Mouse (Mus musculus) left cerebral cortex, adult 8-10 months (tissue): ENCODE measurements at regions not wholly inside any gene's neighbourhood (a gene's known extent, or its start where the extent isn't known, plus 50 kb on each side); places are given as distances from the start of the nearest gene placed in this dataset.

Experiments used
- DNase-seq, 2 experiments: peaks; one replicate each; pipeline ENCODE4 v3.0.0; 2022; ENCODE audit warnings: low spot score in 2 of 2

DNA sequence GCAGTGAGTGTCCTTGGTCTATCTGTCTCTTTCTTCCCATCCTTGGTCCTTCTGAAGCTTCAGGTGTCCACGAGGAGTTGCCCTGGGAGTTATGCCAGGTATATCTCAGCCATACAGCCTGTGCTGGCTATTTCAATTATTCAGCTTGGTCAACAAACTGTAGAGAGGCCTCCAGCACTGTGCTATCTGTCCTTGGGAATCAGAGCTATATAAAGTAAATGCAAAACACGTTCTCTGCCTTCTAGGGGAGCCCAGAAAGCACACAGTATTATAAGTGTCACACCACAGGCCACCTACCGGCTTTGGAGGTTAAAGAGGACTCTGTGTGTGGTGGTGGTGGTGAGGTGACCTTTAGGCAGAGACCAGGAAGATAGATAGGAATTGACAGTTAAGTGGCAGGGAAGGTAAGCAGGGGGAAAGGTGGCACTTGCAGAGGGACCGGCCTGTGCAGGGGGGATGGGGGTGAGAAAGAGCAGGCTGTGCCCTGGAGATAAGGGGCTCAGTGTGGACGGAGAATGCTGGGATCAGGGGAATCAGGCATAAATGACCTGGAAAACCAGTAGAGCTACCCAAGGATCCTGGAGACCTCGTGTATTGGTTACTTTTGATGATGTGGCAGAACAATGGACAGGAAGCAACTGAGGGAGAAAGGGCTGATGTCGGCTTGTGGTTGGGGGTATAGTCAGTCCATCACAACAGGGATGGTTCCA lies 425.9 kb downstream of the Fut8 start:
- no peak for DNase-seq

DNA sequence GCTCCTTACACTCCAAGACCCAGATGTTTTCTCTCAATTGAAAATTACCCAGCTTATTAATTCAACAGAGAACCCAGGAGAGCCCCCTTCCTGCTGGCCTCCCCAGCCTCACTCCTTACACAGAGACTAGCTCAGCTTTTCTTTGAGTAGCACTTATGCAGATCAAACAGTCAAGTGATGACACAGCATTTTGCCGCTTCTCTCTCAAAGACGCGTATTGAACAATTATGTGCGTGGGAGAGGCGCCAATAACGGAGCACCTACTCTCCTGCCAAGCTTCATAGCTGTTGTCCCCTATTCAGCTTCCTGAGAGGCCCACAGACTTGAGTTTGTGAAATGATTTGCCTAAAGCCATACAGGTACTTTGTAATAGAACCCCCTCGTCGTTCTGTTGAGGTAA lies 428.5 kb downstream of the Fut8 start:
- no peak for DNase-seq

DNA sequence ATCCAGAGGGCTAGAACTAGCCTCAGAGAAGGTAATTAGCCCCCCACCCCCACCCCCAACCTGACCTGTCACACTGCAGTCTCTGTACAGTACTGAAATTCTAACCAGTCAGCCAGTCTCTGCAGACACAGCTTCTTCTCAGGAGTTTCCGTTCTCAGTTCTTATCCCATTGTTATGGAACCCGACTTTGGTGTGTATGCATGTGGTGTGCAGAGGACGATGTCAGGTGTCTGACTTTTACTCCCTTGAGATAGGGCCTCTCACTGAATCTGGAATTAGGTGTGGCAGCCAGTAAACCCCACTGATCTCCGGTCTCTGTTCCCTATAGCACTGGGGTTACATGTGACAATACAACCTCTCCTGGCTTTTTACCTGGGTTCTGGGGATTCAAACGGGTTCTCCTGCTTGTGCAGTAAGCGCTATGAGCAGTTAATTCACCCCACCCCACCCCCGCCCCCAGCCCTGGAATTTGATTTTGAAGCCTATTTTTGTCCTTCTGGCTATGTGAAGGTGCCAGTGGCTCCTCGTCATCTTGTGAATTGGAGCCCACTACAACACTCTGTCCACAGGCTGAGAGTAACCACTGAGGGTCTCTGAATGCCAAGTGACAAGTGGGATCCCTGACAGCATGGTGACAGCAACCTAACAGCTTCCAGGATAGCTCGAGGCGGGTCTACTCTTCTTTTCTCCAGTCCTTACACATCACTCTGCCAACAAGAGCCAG lies 429.4 kb downstream of the Fut8 start:
- DNase-seq: no peak

DNA sequence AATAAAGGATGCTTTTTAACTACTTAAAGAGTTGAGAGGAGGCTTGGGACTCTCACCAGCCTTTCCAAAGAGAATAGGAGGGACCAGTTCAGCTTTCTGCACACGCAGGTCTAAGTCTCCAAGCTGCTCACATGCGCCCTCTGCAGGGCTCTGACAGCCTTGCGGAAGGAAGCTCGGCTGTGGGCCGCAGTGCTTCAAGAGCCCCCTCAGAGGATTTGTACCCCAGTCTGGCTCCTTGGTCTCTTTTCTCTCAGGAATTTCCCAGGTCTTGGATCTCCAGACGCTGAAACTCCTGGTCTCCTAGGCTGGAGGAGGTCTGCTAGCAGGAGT lies 429.9 kb downstream of the Fut8 start:
- DNase-seq: peak in 1 of 2 experiments; percentile 61

DNA sequence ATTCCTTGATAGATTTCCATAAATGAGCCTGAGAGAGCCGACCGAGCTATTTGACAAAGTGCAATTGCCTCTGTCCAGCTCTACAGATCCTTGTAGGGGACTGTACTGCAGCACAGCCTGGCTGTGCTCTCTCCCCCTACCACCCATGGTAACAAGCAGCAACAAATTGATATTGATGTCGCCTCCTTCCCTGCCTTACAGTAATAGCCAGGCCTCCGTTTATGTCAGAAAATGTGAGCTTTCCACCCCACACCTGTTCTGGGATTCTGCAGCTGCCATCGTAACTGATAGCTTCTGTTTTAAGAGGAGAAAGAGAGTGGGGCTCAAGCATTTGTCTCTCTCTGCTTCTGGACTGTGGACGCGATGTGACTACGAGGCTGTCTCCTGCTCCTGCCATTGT lies 432.6 kb downstream of the Fut8 start:
- DNase-seq: no peak

DNA sequence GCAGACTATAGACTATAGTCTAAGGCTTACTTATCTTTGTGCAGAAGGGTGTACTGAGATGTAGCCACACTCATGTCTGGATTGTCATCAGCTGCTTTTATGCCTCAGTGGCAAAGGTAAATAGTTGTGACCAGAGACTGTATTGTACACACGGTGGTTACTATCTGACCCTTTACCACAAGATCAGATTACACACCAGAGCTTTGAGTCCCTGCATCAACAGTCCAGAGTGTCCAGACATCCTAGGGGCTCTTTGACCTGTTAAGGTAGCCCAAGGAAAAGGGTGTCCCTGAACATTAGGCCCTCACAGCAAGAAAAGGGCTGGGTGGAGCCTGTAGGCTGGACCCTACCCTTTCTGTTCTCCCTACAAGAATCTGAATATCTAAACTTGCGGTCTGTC lies 436.4 kb downstream of the Fut8 start:
- DNase-seq: no peak

GRCm38 (mm10) chr12:77674755-77675154 lies 436.8 kb downstream of the Fut8 start:
- no peak for DNase-seq

DNA sequence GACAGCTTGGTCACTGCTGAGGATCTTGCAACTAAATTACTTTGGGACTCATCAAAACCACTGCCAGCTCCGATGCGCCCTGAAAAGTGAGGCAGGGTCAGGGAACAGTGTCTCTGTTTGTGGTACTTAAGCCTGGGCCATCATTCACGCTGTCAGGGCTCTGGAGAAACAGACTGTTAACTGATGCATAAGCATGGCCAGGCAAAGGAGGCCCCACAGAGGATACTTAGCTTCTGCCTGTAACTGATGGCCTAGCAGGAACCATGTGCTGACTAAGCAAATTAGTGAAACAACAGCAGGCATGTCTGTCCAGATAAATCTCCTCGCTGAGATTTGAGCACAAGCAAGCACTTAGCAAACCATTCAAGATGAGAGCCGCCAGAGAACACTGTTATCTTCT lies 440.1 kb downstream of the Fut8 start:
- DNase-seq: no peak

GRCm38 (mm10) chr12:77694101-77694500 lies 456.2 kb downstream of the Fut8 start:
- peak in 1 of 2 experiments; percentile 35 for DNase-seq

GRCm38 (mm10) chr12:77696039-77696631 lies 458.2 kb downstream of the Fut8 start:
- no peak for DNase-seq

GRCm38 (mm10) chr12:77696662-77697061 lies 458.7 kb downstream of the Fut8 start:
- DNase-seq: no peak

DNA sequence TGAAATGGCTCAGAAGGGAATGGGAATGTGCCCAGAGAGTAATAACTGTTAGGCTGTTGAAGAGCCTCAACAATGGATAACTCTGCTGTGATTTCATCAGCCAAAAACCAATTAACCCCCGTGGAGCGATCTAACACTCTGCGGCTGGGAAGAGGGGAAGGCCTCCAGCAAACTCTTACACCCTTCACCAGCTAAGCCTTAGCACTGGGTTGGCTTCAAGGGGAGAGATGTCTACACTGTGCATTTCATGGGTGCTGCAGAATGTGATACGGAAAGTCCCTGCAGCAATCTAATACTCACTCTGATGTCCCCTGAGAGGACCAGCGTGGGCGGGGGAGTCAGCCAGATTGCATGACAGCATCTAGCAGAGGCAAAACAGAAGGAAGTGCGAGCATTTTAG lies 460.2 kb downstream of the Fut8 start:
- no peak for DNase-seq

- no peak for DNase-seq
These were observed 462.1 kb downstream of the Fut8 start for GRCm38 (mm10) chr12:77699896-77700605.

- no peak for DNase-seq
These were observed 477.6 kb downstream of the Fut8 start for GRCm38 (mm10) chr12:77715506-77715905.

DNA sequence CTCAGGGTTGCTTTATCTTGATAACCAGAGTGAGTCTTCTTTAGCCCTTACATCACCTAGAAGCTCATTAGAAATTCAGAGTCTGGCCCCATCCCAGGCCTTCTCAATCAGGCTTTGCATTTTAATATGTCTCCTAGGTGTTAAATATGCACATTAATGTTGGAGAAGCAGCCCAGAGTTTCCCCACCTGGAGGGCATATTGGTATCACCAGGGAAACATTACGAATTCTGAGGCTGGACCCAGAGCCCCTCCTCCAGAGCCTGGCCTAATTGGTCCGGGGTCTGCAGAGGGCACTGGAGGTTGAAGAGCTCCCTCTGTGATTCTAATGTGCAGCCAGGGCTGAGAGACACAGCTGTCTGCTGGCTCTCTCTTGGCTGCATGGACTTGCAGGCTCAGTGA lies 478.1 kb downstream of the Fut8 start:
- no peak for DNase-seq

- no peak for DNase-seq
These were observed 466.3 kb upstream of the Gm6657 start for GRCm38 (mm10) chr12:77727766-77728165.

DNA sequence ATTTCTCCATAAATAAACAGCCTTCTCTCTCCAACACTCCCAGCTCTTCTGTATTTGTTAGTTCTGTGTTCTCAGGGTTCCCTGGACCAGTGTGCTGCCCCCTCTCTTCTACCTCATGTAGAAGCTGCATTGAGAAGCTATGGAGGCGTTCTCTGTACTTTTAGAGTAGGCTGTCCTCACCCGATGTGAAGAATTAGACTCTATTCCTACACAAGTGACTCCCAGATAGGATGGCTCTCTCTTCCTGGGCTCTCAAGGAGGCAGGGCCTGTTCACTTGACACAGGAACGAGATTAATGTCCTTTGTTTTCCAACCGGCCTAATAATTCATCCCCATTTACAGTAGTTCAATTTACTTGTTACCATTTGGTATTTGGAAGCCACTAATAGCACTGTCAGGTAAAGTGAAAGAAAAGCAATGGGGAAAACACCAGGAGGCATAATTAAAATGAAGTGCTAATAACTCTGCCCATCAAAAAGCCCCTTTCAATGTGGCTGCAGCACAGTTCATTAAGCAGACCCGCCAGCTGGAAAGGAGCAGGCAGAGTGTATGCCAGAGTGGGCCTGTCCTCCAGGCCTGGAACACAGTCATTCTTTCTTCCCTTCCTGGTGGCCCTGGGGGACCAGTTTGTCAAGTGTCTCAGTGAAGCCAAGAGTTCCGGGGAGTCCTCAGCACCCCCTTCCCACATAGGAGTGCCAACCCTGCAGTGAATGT lies 454.8 kb upstream of the Gm6657 start:
- peak in 1 of 2 experiments; percentile 39 for DNase-seq

DNA sequence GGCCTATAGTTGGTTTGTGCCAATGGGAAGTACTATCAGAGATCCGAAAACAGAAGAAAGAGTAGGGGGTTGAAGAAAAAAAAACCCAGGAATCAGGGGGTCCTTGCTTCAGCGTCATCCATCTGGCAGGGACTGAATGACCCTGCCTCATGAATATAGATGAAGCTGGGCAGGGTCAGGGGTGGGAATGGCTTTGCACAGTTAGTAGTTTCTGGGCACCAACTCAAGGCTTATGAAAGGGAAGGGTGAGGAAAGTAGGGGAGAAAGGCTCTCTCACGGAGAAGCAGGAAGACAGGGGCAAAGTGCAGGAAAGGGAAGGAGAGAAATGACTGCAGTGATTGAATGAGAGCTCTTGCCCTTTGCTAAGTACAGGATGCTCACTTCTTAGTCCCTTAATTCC lies 451.3 kb upstream of the Gm6657 start:
- DNase-seq: no peak

DNA sequence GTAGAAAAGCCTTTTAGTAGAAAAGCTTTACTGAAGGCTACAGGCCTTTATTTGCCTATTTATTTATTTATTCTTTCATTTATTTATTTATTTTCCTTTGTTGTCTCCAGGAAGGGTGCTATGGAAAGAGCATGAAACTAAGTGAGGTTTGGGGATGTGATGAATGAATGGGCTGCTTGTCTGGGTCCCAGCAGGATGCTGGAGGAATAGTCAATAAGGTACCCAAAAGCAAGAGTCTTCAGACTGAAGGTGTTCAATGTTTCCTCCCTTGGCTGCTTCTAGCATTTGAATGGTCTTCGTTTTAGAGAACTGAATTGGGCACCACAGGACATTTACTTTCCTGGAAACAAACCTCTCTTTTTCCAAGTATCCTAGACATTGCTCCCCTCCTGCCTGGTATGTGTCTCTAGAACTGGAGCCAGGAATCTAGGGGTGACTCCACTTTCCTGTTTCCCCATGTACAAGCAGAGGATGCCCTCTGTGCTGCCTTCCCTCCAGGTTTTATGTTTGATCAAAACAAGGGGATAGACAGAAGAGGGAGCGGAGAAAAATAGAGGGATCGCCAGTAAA lies 444.5 kb upstream of the Gm6657 start:
- DNase-seq: no peak

DNA sequence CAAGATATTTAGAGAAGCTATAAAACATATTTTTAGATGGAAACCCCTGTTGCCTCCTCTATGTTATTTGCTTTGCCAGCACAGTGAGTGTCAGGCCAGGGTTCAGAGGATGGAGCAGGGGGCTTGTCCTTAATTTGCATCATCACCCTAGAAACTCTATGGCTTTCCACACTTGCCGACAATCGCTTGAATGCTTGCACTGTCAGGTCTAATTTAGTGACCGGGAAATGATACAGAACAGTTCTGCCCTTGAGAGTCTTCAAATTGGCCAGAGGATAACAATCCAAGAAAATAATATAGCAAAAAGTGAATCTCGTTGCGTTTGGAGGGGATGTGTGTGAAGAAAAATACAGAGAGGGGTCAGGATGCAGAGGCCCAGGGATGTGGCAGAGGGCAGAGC lies 441.9 kb upstream of the Gm6657 start:
- DNase-seq: no peak

DNA sequence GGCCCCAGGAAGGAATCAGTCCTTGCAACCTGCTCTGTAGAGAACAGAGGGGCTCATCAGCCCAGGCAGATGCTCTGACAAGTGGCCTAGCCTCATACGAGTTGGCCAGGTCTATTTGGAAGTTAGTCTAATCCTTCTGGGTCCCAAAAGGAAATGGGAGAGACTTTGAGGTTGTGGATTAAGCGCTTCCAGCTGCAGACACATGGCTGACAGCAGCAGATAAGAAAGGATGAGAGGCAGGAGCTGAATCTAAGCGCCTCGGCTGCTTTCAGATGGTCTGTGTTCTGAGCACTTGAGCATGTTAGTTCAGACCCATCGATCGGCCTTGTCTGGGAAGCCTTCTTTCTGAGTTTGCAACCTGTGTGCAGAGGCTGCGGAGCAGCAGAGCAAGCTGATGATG lies 438.0 kb upstream of the Gm6657 start:
- DNase-seq: no peak
